Mouse (Mus musculus): ENCODE measurements at regions not wholly inside any gene's neighbourhood (a gene's known extent, or its start where the extent isn't known, plus 50 kb on each side); places are given as distances from the start of the nearest gene placed in this dataset.

GRCm38 (mm10) chr10:100200431-100200830 lies 135.0 kb upstream of the Gm4301 start:
- no peak overlapping the region for H3K4me3 ChIP-seq (ENCODE audit: low read length)
- H3K27ac ChIP-seq (ENCODE audit: low read length) = no peak overlapping the region
- H3K36me3 ChIP-seq (ENCODE audit: insufficient read depth, low read length) = no peaks in the 10 kb centered on the region
- no peak overlapping the region for H3K4me2 ChIP-seq (replicated peaks; ENCODE audit: low read depth, low read length)
- no peak for ATAC-seq (ENCODE audit: low FRiP score, low TSS enrichment)
- H3K4me1 ChIP-seq (ENCODE audit: insufficient read depth, low read length) = no peaks in the 10 kb centered on the region
- 18% methylated on average over 8 of the region's 8 CpGs for WGBS
- H3K9me3 ChIP-seq (ENCODE audit: low read length) = no peaks in the 10 kb centered on the region
- H3K27me3 ChIP-seq (ENCODE audit: insufficient read depth, low read length) = no peaks in the 10 kb centered on the region
- no peak overlapping the region for H3K9ac ChIP-seq (replicated peaks; ENCODE audit: low read length)

- Histone ChIP-seq H3K27ac (ENCODE audit: low read length) (no peak overlapping the region), H3K9ac (replicated peaks; ENCODE audit: low read length) (no peak overlapping the region), H3K4me1 (ENCODE audit: insufficient read depth, low read length) (no peaks in the 10 kb centered on the region), H3K4me3 (ENCODE audit: low read length) (no peak overlapping the region), H3K9me3 (ENCODE audit: low read length) (no peaks in the 10 kb centered on the region), H3K27me3 (ENCODE audit: insufficient read depth, low read length) (no peaks in the 10 kb centered on the region), H3K4me2 (replicated peaks; ENCODE audit: low read depth, low read length) (no peak overlapping the region), H3K36me3 (ENCODE audit: insufficient read depth, low read length) (no peaks in the 10 kb centered on the region)
- 81% methylated on average over 10 of the region's 10 CpGs for WGBS
- no peak for ATAC-seq (ENCODE audit: low FRiP score, low TSS enrichment)
Observed at GRCm38 (mm10) chr10:100206617-100207530, 128.6 kb upstream of the Gm4301 start.

- Histone ChIP-seq H3K9ac (replicated peaks; ENCODE audit: low read length) (no peak overlapping the region), H3K9me3 (ENCODE audit: low read length) (no peaks in the 10 kb centered on the region), H3K36me3 (ENCODE audit: insufficient read depth, low read length) (no peaks in the 10 kb centered on the region), H3K4me1 (ENCODE audit: insufficient read depth, low read length) (no peaks in the 10 kb centered on the region), H3K4me2 (replicated peaks; ENCODE audit: low read depth, low read length) (no peak overlapping the region), H3K27me3 (ENCODE audit: insufficient read depth, low read length) (no peaks in the 10 kb centered on the region), H3K4me3 (ENCODE audit: low read length) (no peak overlapping the region), H3K27ac (ENCODE audit: low read length) (no peak overlapping the region)
- 56% methylated on average over 7 of the region's 7 CpGs for WGBS
- peak; percentile 31; the same call in 1 of the 2 replicates for ATAC-seq (ENCODE audit: low FRiP score, low TSS enrichment)
Observed at GRCm38 (mm10) chr10:100210684-100211083, 124.8 kb upstream of the Gm4301 start.

- Histone ChIP-seq H3K4me1 (ENCODE audit: insufficient read depth, low read length) (no peaks in the 10 kb centered on the region), H3K27ac (ENCODE audit: low read length) (no peak overlapping the region), H3K9me3 (ENCODE audit: low read length) (no peaks in the 10 kb centered on the region), H3K27me3 (ENCODE audit: insufficient read depth, low read length) (no peaks in the 10 kb centered on the region), H3K36me3 (ENCODE audit: insufficient read depth, low read length) (no peaks in the 10 kb centered on the region), H3K4me3 (ENCODE audit: low read length) (no peak overlapping the region), H3K4me2 (replicated peaks; ENCODE audit: low read depth, low read length) (no peak overlapping the region), H3K9ac (replicated peaks; ENCODE audit: low read length) (no peak overlapping the region)
- no peak for ATAC-seq (ENCODE audit: low FRiP score, low TSS enrichment)
- WGBS = 82% methylated on average over 3 of the region's 3 CpGs
Observed at GRCm38 (mm10) chr10:100224459-100225097, 110.9 kb upstream of the Gm4301 start.

- no peaks in the 10 kb centered on the region for H3K36me3 ChIP-seq (ENCODE audit: insufficient read depth, low read length)
- no peak overlapping the region for H3K4me2 ChIP-seq (replicated peaks; ENCODE audit: low read depth, low read length)
- H3K9me3 ChIP-seq (ENCODE audit: low read length) = no peaks in the 10 kb centered on the region
- no peaks in the 10 kb centered on the region for H3K4me1 ChIP-seq (ENCODE audit: insufficient read depth, low read length)
- H3K27ac ChIP-seq (ENCODE audit: low read length) = no peak overlapping the region
- no peak overlapping the region for H3K4me3 ChIP-seq (ENCODE audit: low read length)
- H3K9ac ChIP-seq (replicated peaks; ENCODE audit: low read length) = no peak overlapping the region
- H3K27me3 ChIP-seq (ENCODE audit: insufficient read depth, low read length) = no peaks in the 10 kb centered on the region
- no peak for ATAC-seq (ENCODE audit: low FRiP score, low TSS enrichment)
- WGBS = 74% methylated on average over 4 of the region's 4 CpGs
Observed at GRCm38 (mm10) chr10:100259235-100259900, 76.1 kb upstream of the Gm4301 start.

GRCm38 (mm10) chr10:100263447-100263846 lies 72.0 kb upstream of the Gm4301 start:
- ATAC-seq (ENCODE audit: low FRiP score, low TSS enrichment) = no peak
- no peaks in the 10 kb centered on the region for H3K9me3 ChIP-seq (ENCODE audit: low read length)
- 73% methylated on average over 2 of the region's 2 CpGs for WGBS
- H3K27ac ChIP-seq (ENCODE audit: low read length) = no peak overlapping the region
- H3K36me3 ChIP-seq (ENCODE audit: insufficient read depth, low read length) = no peaks in the 10 kb centered on the region
- no peak overlapping the region for H3K4me2 ChIP-seq (replicated peaks; ENCODE audit: low read depth, low read length)
- no peak overlapping the region for H3K9ac ChIP-seq (replicated peaks; ENCODE audit: low read length)
- no peaks in the 10 kb centered on the region for H3K4me1 ChIP-seq (ENCODE audit: insufficient read depth, low read length)
- H3K4me3 ChIP-seq (ENCODE audit: low read length) = no peak overlapping the region
- no peaks in the 10 kb centered on the region for H3K27me3 ChIP-seq (ENCODE audit: insufficient read depth, low read length)

- H3K4me2 ChIP-seq (replicated peaks; ENCODE audit: low read depth, low read length) = no peak overlapping the region
- H3K4me3 ChIP-seq (ENCODE audit: low read length) = no peak overlapping the region
- H3K4me1 ChIP-seq (ENCODE audit: insufficient read depth, low read length) = no peaks in the 10 kb centered on the region
- no peak for ATAC-seq (ENCODE audit: low FRiP score, low TSS enrichment)
- H3K9me3 ChIP-seq (ENCODE audit: low read length) = no peaks in the 10 kb centered on the region
- no peaks in the 10 kb centered on the region for H3K36me3 ChIP-seq (ENCODE audit: insufficient read depth, low read length)
- WGBS = 17% methylated on average over 2 of the region's 2 CpGs
- H3K27ac ChIP-seq (ENCODE audit: low read length) = no peak overlapping the region
- no peaks in the 10 kb centered on the region for H3K27me3 ChIP-seq (ENCODE audit: insufficient read depth, low read length)
- no peak overlapping the region for H3K9ac ChIP-seq (replicated peaks; ENCODE audit: low read length)
Observed at GRCm38 (mm10) chr10:100264066-100264465, 71.4 kb upstream of the Gm4301 start.

- no peaks in the 10 kb centered on the region for H3K36me3 ChIP-seq (ENCODE audit: insufficient read depth, low read length)
- no peak overlapping the region for H3K4me2 ChIP-seq (replicated peaks; ENCODE audit: low read depth, low read length)
- no peak for ATAC-seq (ENCODE audit: low FRiP score, low TSS enrichment)
- H3K9me3 ChIP-seq (ENCODE audit: low read length) = no peaks in the 10 kb centered on the region
- no peak overlapping the region for H3K4me3 ChIP-seq (ENCODE audit: low read length)
- no peaks in the 10 kb centered on the region for H3K27me3 ChIP-seq (ENCODE audit: insufficient read depth, low read length)
- H3K4me1 ChIP-seq (ENCODE audit: insufficient read depth, low read length) = no peaks in the 10 kb centered on the region
- no peak overlapping the region for H3K9ac ChIP-seq (replicated peaks; ENCODE audit: low read length)
- H3K27ac ChIP-seq (ENCODE audit: low read length) = no peak overlapping the region
Observed at GRCm38 (mm10) chr10:100282471-100282870, 53.0 kb upstream of the Gm4301 start.

All from kidney, embryonic 16.5 days (tissue).